ENCODE assay signal across 21 mouse cellular contexts in the genomic region with DNA sequence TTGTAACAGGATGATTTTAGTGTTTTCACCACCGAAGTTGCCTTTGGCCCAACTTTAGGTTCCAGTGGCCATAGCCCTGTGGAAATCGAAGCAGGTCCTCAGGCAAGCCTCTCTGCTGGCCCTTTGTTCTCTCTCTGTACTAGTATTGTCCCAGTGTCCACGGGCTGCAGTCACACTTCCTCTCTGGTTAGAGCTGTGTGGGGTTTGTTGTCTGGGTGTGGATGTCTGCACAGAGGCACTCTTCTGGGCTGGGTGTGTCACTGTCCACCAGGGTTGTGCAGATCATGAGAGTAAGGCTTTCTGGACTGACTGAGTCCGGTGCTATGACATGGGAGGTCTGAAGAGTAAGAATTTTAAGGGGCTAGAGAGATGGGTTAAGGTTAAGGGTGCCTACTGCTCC. TPM values are rescaled to one million over a fixed set of nuclear protein-coding genes. Genes with fewer than 3 reads are reported as not detected.
DNase-seq lines count a peak whose midpoint lies in the region; ATAC-seq and TF ChIP-seq lines count a peak whose summit lies in the region.
"Had no signal": no experiment of that assay in that cellular context is flagged by ENCODE, and none has a peak within 500 bp of the region (broad histone marks: within the 10 kb centered on the region; RNA-seq: fewer than 3 reads in every experiment).

No protein-coding gene starts in this region.

- peak; percentile 64 for ATAC-seq in megakaryocyte progenitor cell, adult 5-6 weeks (replicated peaks; ENCODE audit: poor library complexity)
- ATAC-seq: forebrain, embryonic 13.5 days; liver, postnatal 0 days; midbrain, embryonic 16.5 days had no signal

- TF ChIP-seq CTCF in layer of hippocampus, adult 2 months (conservative IDR thresholded peaks at IDR 0.05), result no peak
- no peak for TF ChIP-seq CTCF in bone marrow macrophage, adult 2 months (IDR thresholded peaks at IDR 0.05; ENCODE audit: low read depth, low read length)

- no peak for DNase-seq in layer of hippocampus, adult 2 months (ENCODE audit: low spot score in 2 of 2)
- DNase-seq in layer of hippocampus, adult 11-12 months (ENCODE audit: low spot score), result no peak
- no peak for DNase-seq in urinary bladder, adult 18-20 months (ENCODE audit: low spot score in 2 of 2)
- no peak for DNase-seq in embryo, embryonic 9.5 days (ENCODE audit: extremely low spot score)
- DNase-seq: adrenal gland, postnatal 10 days; cerebellum, adult 2 months; cerebellum, postnatal 36 days; gastrocnemius, postnatal 25 days; kidney, adult 9 months; liver, postnatal 0 days; right cerebral cortex, postnatal 25 days; thymus, adult 18-20 months had no signal

- TF ChIP-seq POLR2A in bone marrow macrophage, adult 2 months (IDR thresholded peaks at IDR 0.05; ENCODE audit: borderline replicate concordance, low read depth, low read length), result no peak

- peak overlapping the region; percentile 57; the same call in 1 of the 2 replicates for H3K27ac ChIP-seq in layer of hippocampus, adult 2 months
- peak overlapping the region; percentile 62 for H3K27ac ChIP-seq in bone marrow macrophage, adult 2 months (ENCODE audit: insufficient read depth, low read depth, low read length)
- H3K27ac ChIP-seq in brown adipose tissue, adult 24 weeks (replicated peaks; ENCODE audit: low read depth, low read length), result peak overlapping the region; percentile 12
- H3K27ac ChIP-seq: embryonic facial prominence, embryonic 12.5 days; forebrain, embryonic 13.5 days; hindbrain, embryonic 14.5 days had no signal

- H3K4me3 ChIP-seq in layer of hippocampus, adult 2 months, result no peak overlapping the region
- H3K4me3 ChIP-seq in bone marrow macrophage, adult 2 months (ENCODE audit: insufficient read depth, low read length), result no peak overlapping the region
- H3K4me3 ChIP-seq in brown adipose tissue, adult 24 weeks (ENCODE audit: insufficient read depth, low read depth, low read length), result no peak overlapping the region
- H3K4me3 ChIP-seq: embryonic facial prominence, embryonic 12.5 days; erythroblast, embryonic 14.5 days; forebrain, embryonic 13.5 days; megakaryocyte, embryonic 14.5 days had no signal

- peaks cover 66% of the 10 kb centered on the region for H3K4me1 ChIP-seq in bone marrow macrophage, adult 2 months (ENCODE audit: control insufficient read depth, insufficient read depth, low read length)
- H3K4me1 ChIP-seq in brown adipose tissue, adult 24 weeks (ENCODE audit: control insufficient read depth, insufficient read depth, insufficient read length, low read length), result peaks cover 27% of the 10 kb centered on the region

RNA-seq across cellular contexts. Expression of a gene that starts 51.8 kb away (rescaled TPM):
- total RNA-seq in layer of hippocampus, adult 2 months (2021), result 10 to 100 TPM; 17.1 to 17.2 TPM
- polyA plus RNA-seq in bone marrow macrophage, adult 2 months (2012; ENCODE audit: insufficient read depth, insufficient read length, missing spikeins), result 9.2 and 11.6 TPM in 2 replicates
- polyA plus RNA-seq in brown adipose tissue, adult 24 weeks (2012; ENCODE audit: insufficient read depth, insufficient read length, missing spikeins), result 8.4 and 13.2 TPM in 2 replicates
- 61.6 and 61.9 TPM in 2 replicates for total RNA-seq in megakaryocyte progenitor cell, adult 5-6 weeks (2015)
- total RNA-seq in megakaryocyte progenitor cell, adult 5-6 weeks (2017), result 111 and 113 TPM in 2 replicates

Comparison
In these comparisons a context has a peak if more than half of its experiments do, and no peak if none do; other contexts are left out.
1. H3K27ac ChIP-seq: peak in every context shown above with its lines; median percentile 62 in bone marrow macrophage, adult 2 months; 57 in layer of hippocampus, adult 2 months; 12 in brown adipose tissue, adult 24 weeks.